Mouse (Mus musculus) megakaryocyte, embryonic 14.5 days (primary cell): ENCODE results near the gene Zbtb32. TPM values are rescaled to one million over a fixed set of nuclear protein-coding genes. Genes with fewer than 3 reads are reported as not detected.

Experiments used
- H3K27me3 ChIP-seq: replicated peaks from 2 replicates; pipeline ENCODE3; 2012; ENCODE audit warnings: inconsistent platforms
- H3K36me3 ChIP-seq: replicated peaks from 2 replicates; pipeline ENCODE3; 2012; ENCODE audit warnings: low read length, inconsistent platforms, mixed read lengths
- H3K4me1 ChIP-seq: 2 replicates; pipeline ENCODE4 v1.6.1; 2012; ENCODE audit warnings: inconsistent platforms
- H3K4me3 ChIP-seq: replicated peaks from 2 replicates; pipeline ENCODE3; 2012; ENCODE audit warnings: moderate library complexity, mild to moderate bottlenecking, inconsistent platforms
- H3K9me3 ChIP-seq: 2 replicates; pipeline ENCODE4 v1.6.1; 2012; ENCODE audit warnings: inconsistent platforms
- FLI1 ChIP-seq: IDR thresholded peaks from 2 replicates; pipeline ENCODE4 v1.6.1; 2012; ENCODE audit warnings: low read length, inconsistent platforms, mixed read lengths
- GATA1 ChIP-seq: IDR thresholded peaks from 3 replicates; pipeline ENCODE4 v1.6.1; 2012; ENCODE audit warnings: mixed read lengths, low read length, inconsistent platforms, borderline replicate concordance
- polyA plus RNA-seq: library from polyadenylated mRNA; stranded (reverse); fragments of >175 nt; gene quantifications from 2 replicates; pipeline ENCODE4 v1.2.3, GENCODE M21; 2012; ENCODE audit warnings: low replicate concordance; ENCODE audit not compliant: insufficient read depth

Gene Zbtb32
- polyA plus RNA-seq, 1 experiment = 0.10 TPM

DNA sequence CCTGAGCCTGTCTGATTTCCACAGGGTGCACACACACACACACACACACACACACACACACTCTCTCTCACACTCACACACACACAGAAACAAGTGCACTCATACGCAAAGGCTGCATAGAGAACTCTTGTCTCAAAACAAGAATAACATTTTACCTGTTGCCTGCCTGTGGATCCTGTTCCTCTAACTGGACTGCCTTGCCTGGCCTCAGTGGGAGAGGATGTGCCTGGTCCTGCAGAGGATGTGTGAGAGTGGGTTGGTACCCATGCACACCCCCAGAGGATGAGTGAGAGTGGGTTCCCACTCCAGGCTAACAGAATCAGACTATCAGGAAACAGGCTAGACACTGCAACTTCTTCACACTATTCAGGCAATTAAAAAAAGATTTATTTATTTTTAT lies 48.1 kb downstream of the Zbtb32 start:
- no peak for TF ChIP-seq FLI1
- no peak for TF ChIP-seq GATA1
- peaks cover 59% of the 10 kb centered on the region for H3K36me3 ChIP-seq

DNA sequence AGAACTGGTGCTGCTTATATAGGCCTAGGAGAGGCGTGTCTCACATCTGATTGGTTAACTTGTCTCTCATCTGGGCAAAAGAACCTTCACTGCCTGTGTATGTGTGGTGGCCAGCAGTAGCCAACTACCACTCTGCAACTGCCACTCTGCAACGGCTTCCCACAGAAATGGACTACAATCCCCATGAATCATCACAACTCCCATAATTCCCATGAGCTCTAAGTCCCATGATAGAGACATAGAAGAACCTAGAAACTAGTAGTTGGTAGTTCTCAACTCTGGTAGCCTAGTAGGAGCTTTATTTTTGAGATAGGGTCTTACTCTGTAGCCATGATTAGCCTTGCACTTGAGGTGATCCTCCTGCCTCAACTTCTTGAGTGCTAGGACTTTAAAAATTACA lies 48.8 kb downstream of the Zbtb32 start:
- Histone ChIP-seq H3K4me1 (peaks cover 38% of the 10 kb centered on the region), H3K9me3 (no peaks in the 10 kb centered on the region), H3K27me3 (no peaks in the 10 kb centered on the region), H3K4me3 (no peak overlapping the region), H3K36me3 (peaks cover 54% of the 10 kb centered on the region)
- TF ChIP-seq FLI1 = no peak
- no peak for TF ChIP-seq GATA1

More for the DNA sequence above, 48.1 kb downstream of the Zbtb32 start:
- Histone ChIP-seq H3K4me1 (peaks cover 38% of the 10 kb centered on the region), H3K4me3 (peak overlapping the region; percentile 5), H3K27me3 (no peaks in the 10 kb centered on the region), H3K9me3 (no peaks in the 10 kb centered on the region)

- Histone ChIP-seq H3K4me1 (no peaks in the 10 kb centered on the region; the same call in 1 of the 2 replicates), H3K27me3 (no peaks in the 10 kb centered on the region), H3K4me3 (no peak overlapping the region), H3K36me3 (peaks cover 76% of the 10 kb centered on the region), H3K9me3 (no peaks in the 10 kb centered on the region)
- TF ChIP-seq GATA1 (no peak), FLI1 (no peak)
Measured at GRCm38 (mm10) chr7:30544327-30544726, 54.4 kb downstream of the Zbtb32 start.

GRCm38 (mm10) chr7:30540572-30540971 lies 58.1 kb downstream of the Zbtb32 start:
- TF ChIP-seq GATA1 (no peak), FLI1 (no peak)
- Histone ChIP-seq H3K27me3 (no peaks in the 10 kb centered on the region), H3K4me1 (peaks cover 4% of the 10 kb centered on the region), H3K9me3 (no peaks in the 10 kb centered on the region), H3K36me3 (peaks cover 59% of the 10 kb centered on the region), H3K4me3 (no peak overlapping the region)

Other genes starting within 250 kb of the Zbtb32 start
- gene Lrfn3, start 236.1 kb downstream of the Zbtb32 start, polyA plus RNA-seq = not detected in 2 replicates
- gene Tyrobp, start 185.1 kb downstream of the Zbtb32 start, polyA plus RNA-seq = 20.9 and 273 TPM in 2 replicates
- gene Hcst, start 179.1 kb downstream of the Zbtb32 start, polyA plus RNA-seq = 11.1 and 14.2 TPM in 2 replicates
- 8.3 and 10.0 TPM in 2 replicates for gene Nfkbid, start 177.2 kb downstream of the Zbtb32 start, polyA plus RNA-seq
- gene Aplp1, start 153.4 kb downstream of the Zbtb32 start, polyA plus RNA-seq = 2.1 and 5.5 TPM in 2 replicates
- gene Kirrel2, start 141.2 kb downstream of the Zbtb32 start, polyA plus RNA-seq = not detected in 2 replicates
- not detected in 2 replicates for gene Nphs1, start 140.6 kb downstream of the Zbtb32 start, polyA plus RNA-seq
- gene Prodh2, start 105.3 kb downstream of the Zbtb32 start, polyA plus RNA-seq = not detected in 2 replicates
- gene Arhgap33, start 63.8 kb downstream of the Zbtb32 start, polyA plus RNA-seq = 12.9 and 43.1 TPM in 2 replicates
- 6.0 and 17.2 TPM in 2 replicates for gene Hspb6, start 46.7 kb downstream of the Zbtb32 start, polyA plus RNA-seq
- gene Proser3, start 46.6 kb downstream of the Zbtb32 start, polyA plus RNA-seq = 11.6 and 51.8 TPM in 2 replicates
- 49.3 and 62.3 TPM in 2 replicates for gene Lin37, start 39.1 kb downstream of the Zbtb32 start, polyA plus RNA-seq
- gene U2af1l4, start 35.6 kb downstream of the Zbtb32 start, polyA plus RNA-seq = 52.8 and 64.1 TPM in 2 replicates
- gene Gm49396, start 35.6 kb downstream of the Zbtb32 start, polyA plus RNA-seq = 0.70 TPM in 1 of 2 replicates, not detected in the other
- gene Psenen, start 35.3 kb downstream of the Zbtb32 start, polyA plus RNA-seq = 21.1 and 77.9 TPM in 2 replicates
- gene Igflr1, start 33.5 kb downstream of the Zbtb32 start, polyA plus RNA-seq = 4.3 and 15.3 TPM in 2 replicates
- 20.0 and 47.0 TPM in 2 replicates for gene Kmt2b, start 10.2 kb downstream of the Zbtb32 start, polyA plus RNA-seq
- gene Upk1a, start 13.9 kb upstream of the Zbtb32 start, polyA plus RNA-seq = 1.2 TPM in 1 of 2 replicates, not detected in the other
- gene Cox6b1, start 27.2 kb upstream of the Zbtb32 start, polyA plus RNA-seq = 82.5 and 197 TPM in 2 replicates
- 0.44 TPM in 1 of 2 replicates, not detected in the other for gene Etv2, start 36.9 kb upstream of the Zbtb32 start, polyA plus RNA-seq
- 261 and 484 TPM in 2 replicates for gene Rbm42, start 51.4 kb upstream of the Zbtb32 start, polyA plus RNA-seq
- 2.3 and 13.7 TPM in 2 replicates for gene Haus5, start 66.1 kb upstream of the Zbtb32 start, polyA plus RNA-seq
- not detected in 2 replicates for gene Pmis2, start 72.7 kb upstream of the Zbtb32 start, polyA plus RNA-seq
- not detected in 2 replicates for gene 2200002J24Rik, start 100.0 kb upstream of the Zbtb32 start, polyA plus RNA-seq
- gene Atp4a, start 113.3 kb upstream of the Zbtb32 start, polyA plus RNA-seq = 0.10 TPM in 1 of 2 replicates, not detected in the other
- 25.4 and 46.3 TPM in 2 replicates for gene Tmem147, start 130.6 kb upstream of the Zbtb32 start, polyA plus RNA-seq
- gene Gapdhs, start 144.8 kb upstream of the Zbtb32 start, polyA plus RNA-seq = not detected in 2 replicates
- gene Sbsn, start 152.6 kb upstream of the Zbtb32 start, polyA plus RNA-seq = 0.21 TPM in 1 of 2 replicates, not detected in the other
- gene Dmkn, start 164.8 kb upstream of the Zbtb32 start, polyA plus RNA-seq = not detected in 2 replicates
- not detected in 2 replicates for gene Krtdap, start 189.0 kb upstream of the Zbtb32 start, polyA plus RNA-seq
- gene Ffar2, start 224.9 kb upstream of the Zbtb32 start, polyA plus RNA-seq = 5.8 and 8.9 TPM in 2 replicates